Mouse (Mus musculus) gastrocnemius, postnatal 14 days (tissue): ENCODE results near the gene Tab1. TPM values are rescaled to one million over a fixed set of nuclear protein-coding genes. Genes with fewer than 3 reads are reported as not detected.

Source experiments
- DNase-seq: peaks from one replicate; pipeline ENCODE4 v3.0.0; 2021; ENCODE audit warnings: mixed read lengths
- intact Hi-C: fragments of 180-260 bp; cut with DNase I; formaldehyde crosslinking; loops from one replicate; pipeline ENCODE4 v1.15.1; 2025; ENCODE audit warnings: low total_unique reads
- total RNA-seq, 2 experiments: library from RNA; stranded (reverse); gene quantifications; 2 replicates each; pipeline ENCODE4 v1.2.3; 2021

Tab1 gene
- total RNA-seq, 2 experiments from 2014 or later = 13.1 to 15.1 TPM

GRCm38 (mm10) chr15:80175756-80176155 lies 42.8 kb downstream of the Tab1 start:
- intact Hi-C loops = no loop called here
- no peak for DNase-seq

- no peak for DNase-seq
- intact Hi-C loops = no loop called here
These were observed 48.6 kb downstream of the Tab1 start for GRCm38 (mm10) chr15:80181561-80181960.

GRCm38 (mm10) chr15:80182072-80182700 lies 49.3 kb downstream of the Tab1 start:
- intact Hi-C loops = no loop called here

GRCm38 (mm10) chr15:80188927-80189326 lies 56.0 kb downstream of the Tab1 start:
- no peak for DNase-seq
- intact Hi-C loops = no loop called here

More at GRCm38 (mm10) chr15:80182072-80182700, 49.3 kb downstream of the Tab1 start:
- no peak for DNase-seq

GRCm38 (mm10) chr15:80190075-80190474 lies 57.1 kb downstream of the Tab1 start:
- no peak for DNase-seq
- intact Hi-C loops = no loop called here

GRCm38 (mm10) chr15:80191585-80192245 lies 58.8 kb downstream of the Tab1 start:
- intact Hi-C loops = no loop called here
- DNase-seq = no peak

- intact Hi-C loops = no loop called here
These were observed 59.3 kb downstream of the Tab1 start for GRCm38 (mm10) chr15:80192246-80192585.

GRCm38 (mm10) chr15:80192847-80193246 lies 59.9 kb downstream of the Tab1 start:
- no peak for DNase-seq
- intact Hi-C loops = no loop called here

More at GRCm38 (mm10) chr15:80192246-80192585, 59.3 kb downstream of the Tab1 start:
- DNase-seq = no peak

- DNase-seq = no peak
- intact Hi-C loops = no loop called here
These were observed 66.6 kb downstream of the Tab1 start for GRCm38 (mm10) chr15:80199556-80199955.

GRCm38 (mm10) chr15:80202111-80202775 lies 69.3 kb downstream of the Tab1 start:
- intact Hi-C loops = no loop called here

GRCm38 (mm10) chr15:80203406-80203805 lies 70.5 kb downstream of the Tab1 start:
- intact Hi-C loops = no loop called here
- no peak for DNase-seq

More at GRCm38 (mm10) chr15:80202111-80202775, 69.3 kb downstream of the Tab1 start:
- no peak for DNase-seq

- intact Hi-C loops = no loop called here
- no peak for DNase-seq
These were observed 73.2 kb downstream of the Tab1 start for GRCm38 (mm10) chr15:80206057-80206565.

- intact Hi-C loops = no loop called here
- no peak for DNase-seq
These were observed 75.5 kb downstream of the Tab1 start for GRCm38 (mm10) chr15:80208446-80208845.

Other genes starting within 250 kb of the Tab1 start
- 1 to 10 TPM; 4.7 to 7.9 TPM for gene Apobec3, start 241.5 kb upstream of the Tab1 start, total RNA-seq
- 1 to 10 TPM; 3.7 to 4.5 TPM for gene Cbx7, start 162.0 kb upstream of the Tab1 start, total RNA-seq
- 10 to 100 TPM; 25.2 to 38.5 TPM for gene Pdgfb, start 118.2 kb upstream of the Tab1 start, total RNA-seq
- gene Syngr1, start 41.8 kb upstream of the Tab1 start, total RNA-seq = 10 to 100 TPM; 16.6 to 20.1 TPM
- gene Rpl3, start 41.3 kb upstream of the Tab1 start, total RNA-seq = 100 to 1,000 TPM; 129 to 167 TPM
- 1 to 10 TPM; 1.3 to 3.1 TPM for gene Mgat3, start 40.6 kb downstream of the Tab1 start, total RNA-seq
- gene Mief1, start 100.9 kb downstream of the Tab1 start, total RNA-seq = 10 to 100 TPM; 20.7 TPM
- 1 to 10 TPM; 2.2 to 6.2 TPM for gene AC140267.1, start 102.7 kb downstream of the Tab1 start, total RNA-seq
- gene Atf4, start 122.1 kb downstream of the Tab1 start, total RNA-seq = 100 to 1,000 TPM; 101 to 102 TPM
- gene Rps19bp1, start 131.2 kb downstream of the Tab1 start, total RNA-seq = 10 to 100 TPM; 15.8 to 17.7 TPM
- under 1 TPM; 0.02 to 0.07 TPM for gene Cacna1i, start 154.1 kb downstream of the Tab1 start, total RNA-seq